In the genomic region with DNA sequence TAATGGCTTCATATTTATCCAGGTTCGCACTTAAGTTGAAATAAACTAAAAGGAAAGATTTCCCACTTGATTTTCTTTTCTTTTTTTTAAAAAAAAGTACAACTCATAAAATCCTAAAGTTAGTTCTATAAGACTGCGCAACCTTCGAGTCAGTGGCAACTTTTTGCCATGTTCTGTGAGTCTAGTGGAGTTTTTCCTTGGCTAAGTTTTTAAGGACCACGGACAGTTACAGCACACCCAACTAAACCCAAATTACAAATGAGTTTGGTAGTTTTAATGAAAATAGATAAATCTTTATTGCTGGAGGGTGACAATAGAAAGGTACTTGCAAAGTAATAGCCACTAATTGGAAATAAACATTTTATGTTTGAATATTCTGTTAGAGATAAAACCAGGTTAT, we compare ENCODE assay signal across 10 mouse cellular contexts.
"Had no signal": no experiment of that assay in that cellular context is flagged by ENCODE, and none has a peak within 500 bp of the region (broad histone marks: within the 10 kb centered on the region; RNA-seq: fewer than 3 reads in every experiment).

No protein-coding gene starts in this region.

- DNase-seq: kidney, adult 2 months; kidney, postnatal 36 days; layer of hippocampus, adult 9-11 months; layer of hippocampus, postnatal 36 days; thymus, adult 2 months; thymus, postnatal 25 days had no signal

- H3K9ac ChIP-seq: kidney, embryonic 15.5 days; limb, embryonic 15.5 days; liver, embryonic 12.5 days; midbrain, embryonic 12.5 days had no signal

- ATAC-seq: liver, embryonic 12.5 days had no signal

- H3K27ac ChIP-seq: kidney, embryonic 15.5 days; limb, embryonic 15.5 days; liver, embryonic 12.5 days; midbrain, embryonic 12.5 days had no signal

- H3K4me3 ChIP-seq: kidney, embryonic 15.5 days; limb, embryonic 15.5 days; liver, embryonic 12.5 days; midbrain, embryonic 12.5 days had no signal

- H3K4me2 ChIP-seq: kidney, embryonic 15.5 days; limb, embryonic 15.5 days; liver, embryonic 12.5 days; midbrain, embryonic 12.5 days had no signal

- H3K4me1 ChIP-seq: kidney, embryonic 15.5 days; limb, embryonic 15.5 days; liver, embryonic 12.5 days; midbrain, embryonic 12.5 days had no signal

- H3K9me3 ChIP-seq: kidney, embryonic 15.5 days; limb, embryonic 15.5 days; liver, embryonic 12.5 days; midbrain, embryonic 12.5 days had no signal

- H3K27me3 ChIP-seq: kidney, embryonic 15.5 days; limb, embryonic 15.5 days; liver, embryonic 12.5 days; midbrain, embryonic 12.5 days had no signal

- H3K36me3 ChIP-seq: kidney, embryonic 15.5 days; limb, embryonic 15.5 days; liver, embryonic 12.5 days; midbrain, embryonic 12.5 days had no signal
